Mouse (Mus musculus): ENCODE measurements around the gene Irf4.

Gene Irf4

DNA sequence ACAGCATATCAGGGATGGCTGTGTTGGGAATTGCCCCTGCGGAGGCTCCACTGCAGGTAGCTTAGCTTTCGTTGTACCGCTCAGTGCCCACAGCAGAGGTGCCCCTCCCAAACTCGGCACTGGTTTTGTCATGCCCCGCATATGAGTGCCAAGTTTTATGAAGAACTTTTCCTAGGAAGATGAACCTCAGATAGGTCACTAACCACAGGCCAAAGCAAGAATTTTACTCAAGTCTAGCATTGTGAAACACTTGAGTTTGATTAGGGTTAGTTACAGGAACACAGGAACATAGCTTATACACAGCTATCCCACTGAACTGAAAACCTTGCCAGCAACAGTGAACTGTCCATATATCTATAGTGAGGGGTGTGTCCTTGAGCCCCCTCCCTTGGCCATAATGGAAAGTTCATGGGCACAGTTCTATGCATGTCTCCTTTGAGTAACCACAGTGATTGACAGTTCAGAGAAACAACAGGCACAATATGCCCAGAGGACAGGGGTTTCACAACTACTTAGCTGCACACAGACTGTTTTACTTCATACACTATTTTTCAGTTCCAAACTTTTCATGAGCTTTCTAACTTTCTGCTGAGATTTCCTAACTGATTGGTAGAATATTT, 53.4 kb downstream of the Irf4 start:
- Histone ChIP-seq H3K4me3 (replicated peaks; ENCODE audit: low read length) (no peak overlapping the region), H3K27me3 (ENCODE audit: insufficient read depth, low read length) (no peaks in the 10 kb centered on the region), H3K36me3 (ENCODE audit: insufficient read depth, low read length) (no peaks in the 10 kb centered on the region), H3K9me3 (ENCODE audit: low read length) (no peaks in the 10 kb centered on the region), H3K4me1 (replicated peaks; ENCODE audit: low read depth, low read length) (no peaks in the 10 kb centered on the region)
- TF ChIP-seq CTCF (conservative IDR thresholded peaks at IDR 0.05; ENCODE audit: low read length) (no peak), POU5F1 (IDR thresholded peaks at IDR 0.05; ENCODE audit: borderline replicate concordance, low read length) (no peak), NANOG (IDR thresholded peaks at IDR 0.05; ENCODE audit: borderline replicate concordance, low read length) (no peak)

- Histone ChIP-seq H3K27me3 (ENCODE audit: insufficient read depth, low read length) (no peaks in the 10 kb centered on the region), H3K9me3 (ENCODE audit: low read length) (no peaks in the 10 kb centered on the region), H3K4me3 (replicated peaks; ENCODE audit: low read length) (no peak overlapping the region), H3K36me3 (ENCODE audit: insufficient read depth, low read length) (0 out of 2 replicates have a peak, but pooled peaks cover under 1% of the 10 kb centered on the region), H3K4me1 (replicated peaks; ENCODE audit: low read depth, low read length) (no peaks in the 10 kb centered on the region)
- TF ChIP-seq CTCF (conservative IDR thresholded peaks at IDR 0.05; ENCODE audit: low read length) (no peak), NANOG (IDR thresholded peaks at IDR 0.05; ENCODE audit: borderline replicate concordance, low read length) (no peak), POU5F1 (IDR thresholded peaks at IDR 0.05; ENCODE audit: borderline replicate concordance, low read length) (no peak)
Measured at GRCm38 (mm10) chr13:30809240-30809639, 60.2 kb downstream of the Irf4 start.

DNA sequence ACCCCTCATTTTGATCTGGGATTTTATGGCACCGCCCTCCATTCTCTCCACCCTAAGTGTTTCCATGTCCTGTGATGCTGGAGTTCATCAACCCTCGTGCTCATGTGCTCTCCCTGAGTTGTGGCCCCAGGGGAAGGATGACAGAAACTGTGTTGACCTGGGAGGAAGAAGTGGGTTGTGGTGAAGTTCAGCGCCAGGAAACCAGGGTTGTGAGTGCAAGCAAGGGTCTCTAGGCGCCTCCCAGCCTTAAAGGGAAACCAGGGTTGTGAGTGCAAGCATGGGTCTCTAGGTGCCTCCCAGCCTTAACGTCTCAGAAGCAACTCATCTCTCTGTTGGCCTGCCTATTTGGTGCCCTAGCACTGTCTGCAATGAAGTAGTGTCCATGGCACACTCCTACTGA, 64.4 kb downstream of the Irf4 start:
- Histone ChIP-seq H3K9me3 (ENCODE audit: low read length) (no peaks in the 10 kb centered on the region), H3K36me3 (ENCODE audit: insufficient read depth, low read length) (peaks cover 27% of the 10 kb centered on the region), H3K4me1 (replicated peaks; ENCODE audit: low read depth, low read length) (no peaks in the 10 kb centered on the region), H3K27me3 (ENCODE audit: insufficient read depth, low read length) (no peaks in the 10 kb centered on the region), H3K4me3 (replicated peaks; ENCODE audit: low read length) (no peak overlapping the region)
- TF ChIP-seq NANOG (IDR thresholded peaks at IDR 0.05; ENCODE audit: borderline replicate concordance, low read length) (no peak), POU5F1 (IDR thresholded peaks at IDR 0.05; ENCODE audit: borderline replicate concordance, low read length) (no peak), CTCF (conservative IDR thresholded peaks at IDR 0.05; ENCODE audit: low read length) (no peak)

DNA sequence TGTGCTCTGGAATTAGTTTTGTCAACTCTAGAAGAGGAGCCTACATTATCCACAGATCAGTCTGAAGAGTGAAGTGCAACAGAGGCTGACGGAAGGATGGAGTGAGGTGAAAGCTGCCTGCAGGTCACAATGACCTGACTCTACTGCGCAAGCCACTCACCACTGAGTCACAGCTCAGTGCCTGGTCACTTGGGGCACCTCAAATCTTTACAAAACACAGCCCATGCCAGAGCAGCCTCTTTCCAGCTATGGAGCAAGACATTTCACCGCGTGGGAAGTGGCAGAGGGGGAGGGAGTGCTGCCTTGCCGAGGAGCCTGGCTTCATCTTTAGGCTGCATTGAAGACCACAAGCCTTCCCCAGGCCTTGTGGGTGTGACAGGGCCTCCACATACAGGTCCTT, 65.2 kb downstream of the Irf4 start:
- no peaks in the 10 kb centered on the region for H3K4me1 ChIP-seq (replicated peaks; ENCODE audit: low read depth, low read length)
- TF ChIP-seq NANOG (IDR thresholded peaks at IDR 0.05; ENCODE audit: borderline replicate concordance, low read length) (no peak), CTCF (conservative IDR thresholded peaks at IDR 0.05; ENCODE audit: low read length) (no peak), POU5F1 (IDR thresholded peaks at IDR 0.05; ENCODE audit: borderline replicate concordance, low read length) (no peak)
- H3K4me3 ChIP-seq (replicated peaks; ENCODE audit: low read length): no peak overlapping the region
- H3K36me3 ChIP-seq (ENCODE audit: insufficient read depth, low read length): peaks cover 33% of the 10 kb centered on the region
- H3K9me3 ChIP-seq (ENCODE audit: low read length): no peaks in the 10 kb centered on the region
- H3K27me3 ChIP-seq (ENCODE audit: insufficient read depth, low read length): no peaks in the 10 kb centered on the region
